Mouse (Mus musculus) heart, adult 2 months (tissue): ENCODE measurements around the gene Cd247.

Source experiments
- CTCF ChIP-seq: fragments of 200-600 bp; IDR thresholded peaks from 2 replicates; pipeline ENCODE4 v1.8.1; 2022; ENCODE audit warnings: antibody characterized with exemption, mild to moderate bottlenecking, moderate library complexity
- POLR2A ChIP-seq: fragments of 200-500 bp; IDR thresholded peaks from 2 replicates; pipeline ENCODE4 v1.6.1; 2011; ENCODE audit warnings: mild to moderate bottlenecking, low read depth, low read length, control low read depth; ENCODE audit not compliant: insufficient read depth

DNA sequence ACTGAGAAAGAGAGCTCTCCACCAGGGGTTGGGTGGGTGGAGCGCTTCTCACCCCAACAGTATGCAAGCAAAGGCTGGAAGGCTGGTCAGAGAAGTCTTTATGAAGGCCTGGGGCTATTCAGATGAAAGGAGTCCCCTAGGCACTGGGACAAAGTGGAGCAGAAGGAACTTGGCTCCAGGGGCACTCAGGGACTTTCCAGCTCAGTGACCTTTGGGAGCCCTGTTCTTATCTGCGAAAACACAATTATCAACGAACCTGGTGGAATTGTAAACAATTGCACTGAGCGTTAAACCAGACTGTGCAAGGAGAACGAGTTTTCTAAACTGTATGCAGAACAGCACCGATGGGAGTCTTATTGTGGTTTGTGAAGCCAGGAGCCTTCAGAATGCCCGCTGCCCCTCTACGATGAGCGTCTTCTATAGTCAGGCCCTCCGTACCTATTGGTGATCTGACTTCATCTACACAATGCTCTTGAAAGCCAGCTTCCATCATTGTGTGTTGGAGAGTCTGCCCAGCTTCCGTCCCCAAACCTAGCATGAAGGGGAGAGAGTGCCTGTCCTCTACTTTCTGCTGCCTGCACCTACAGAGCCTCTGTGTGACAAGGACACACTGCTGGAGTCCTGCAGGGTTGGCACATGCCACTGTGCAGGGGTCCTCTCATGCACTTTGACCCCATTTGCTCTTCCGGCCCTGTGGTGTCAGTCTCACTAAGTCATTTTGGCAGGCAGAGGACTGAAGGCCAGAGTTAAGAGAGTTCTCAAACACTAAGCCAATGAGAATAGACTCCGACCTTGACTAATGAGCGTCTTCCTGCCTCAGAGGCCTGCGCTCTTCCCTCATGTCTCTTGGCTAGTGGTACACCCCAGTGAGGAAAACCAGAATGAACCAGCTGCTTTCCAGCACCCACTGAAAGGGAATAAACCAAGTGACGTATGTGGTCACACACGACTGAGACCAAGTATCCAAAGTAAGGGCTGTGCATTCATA, 61.3 kb downstream of the Cd247 start:
- TF ChIP-seq POLR2A, result no peak
- TF ChIP-seq CTCF, result no peak
